Mouse (Mus musculus) NIH3T3 (cell line): ENCODE measurements around the gene Clec4a1.
A peak's percentile ranks its signal among the peaks of the same experiment; 100 is the strongest.

ENCODE experiments used
- DNase-seq: peaks from one replicate; pipeline ENCODE4 v3.0.0-alpha.2; 2012; ENCODE audit warnings: low read depth

The Clec4a1 gene

GRCm38 (mm10) chr6:122921451-122921850 is at the start of gene Clec4a1:
Clec4a1 (plus strand) TSS chr6:122921848.
- no peak for DNase-seq

GRCm38 (mm10) chr6:122872800-122873199 is 48.8 kb upstream of the Clec4a1 start:
- no peak for DNase-seq

GRCm38 (mm10) chr6:122873871-122874719 is 47.6 kb upstream of the Clec4a1 start, which contains the start of gene Necap1:
Necap1 (plus strand) TSS chr6:122874474.
- peak; percentile 99 for DNase-seq

- peak; percentile 67 for DNase-seq
Measured at GRCm38 (mm10) chr6:122874720-122875389, 46.8 kb upstream of the Clec4a1 start.

- no peak for DNase-seq
Measured at GRCm38 (mm10) chr6:122879141-122879735, 42.4 kb upstream of the Clec4a1 start.

- no peak for DNase-seq
Measured at GRCm38 (mm10) chr6:122879781-122880505, 41.7 kb upstream of the Clec4a1 start.

- no peak for DNase-seq
Measured at GRCm38 (mm10) chr6:122881287-122881686, 40.4 kb upstream of the Clec4a1 start.

GRCm38 (mm10) chr6:122883603-122884002 is 38.0 kb upstream of the Clec4a1 start:
- no peak for DNase-seq

- DNase-seq, result peak; percentile 38
Measured at GRCm38 (mm10) chr6:122889599-122889998, 32.0 kb upstream of the Clec4a1 start.

- DNase-seq, result peak; percentile 87
Measured at GRCm38 (mm10) chr6:122892442-122893049, 29.1 kb upstream of the Clec4a1 start.

- no peak for DNase-seq
Measured at GRCm38 (mm10) chr6:122919922-122920321, 1.7 kb upstream of the Clec4a1 start.

- no peak for DNase-seq
Measured at GRCm38 (mm10) chr6:122934845-122935244, 13.2 kb downstream of the Clec4a1 start.

- DNase-seq, result no peak
Measured at GRCm38 (mm10) chr6:122939618-122940017, 18.0 kb downstream of the Clec4a1 start.

GRCm38 (mm10) chr6:122946760-122947159 is 25.1 kb downstream of the Clec4a1 start:
- no peak for DNase-seq

GRCm38 (mm10) chr6:122952401-122952800 is 30.8 kb downstream of the Clec4a1 start, which contains the start of gene Clec4a3:
Clec4a3 (plus strand) TSS chr6:122952515.
- no peak for DNase-seq

GRCm38 (mm10) chr6:122964562-122964961 is 42.9 kb downstream of the Clec4a1 start:
- DNase-seq, result peak; percentile 11

GRCm38 (mm10) chr6:122969048-122969447 is 47.4 kb downstream of the Clec4a1 start:
- DNase-seq, result no peak
